Mouse (Mus musculus): ENCODE results near the gene Abhd12.

- TF ChIP-seq POLR2A (IDR thresholded peaks at IDR 0.05; ENCODE audit: control insufficient read depth, low read depth, low read length) (no peak), CTCF (IDR thresholded peaks at IDR 0.05; ENCODE audit: control insufficient read depth, insufficient read depth, insufficient replicate concordance, low read depth, low read length) (no peak)
Observed at GRCm38 (mm10) chr2:150915786-150916185, 11.2 kb upstream of the Abhd12 start.
